Mouse (Mus musculus) adrenal gland, adult (tissue): ENCODE measurements around the gene Timp1.

Experiments
- DNase-seq, 2 experiments: peaks; one replicate each; pipeline ENCODE4 v3.0.0; 2022 to 2023; ENCODE audit warnings: low spot score in 1 of 2; ENCODE audit not compliant: inconsistent age in 2 of 2

The Timp1 gene

GRCm38 (mm10) chrX:20923506-20923905 is 53.5 kb downstream of the Timp1 start:
- DNase-seq = no peak
